Mouse (Mus musculus): ENCODE data around the gene Thada.

DNA sequence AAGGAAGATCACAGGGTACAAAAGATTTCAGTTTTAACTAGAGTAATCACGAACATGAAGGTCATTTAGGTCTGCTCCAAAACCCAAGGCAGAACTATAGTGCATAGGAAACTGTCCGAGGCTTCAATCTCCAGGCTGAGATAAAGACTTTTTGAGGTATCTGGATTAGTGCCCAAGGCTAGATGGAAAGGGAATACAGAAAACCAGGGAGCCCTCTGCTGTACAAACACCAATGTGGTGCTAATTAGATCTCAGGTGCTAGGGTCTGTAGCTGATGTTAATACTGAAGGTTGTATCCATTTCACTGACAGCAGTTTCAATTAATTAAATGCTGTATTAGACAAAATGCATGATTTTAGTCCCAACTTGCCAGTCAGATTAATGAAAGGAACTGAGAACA lies 124.3 kb downstream of the Thada start:
- TF ChIP-seq GATA1 (IDR thresholded peaks at IDR 0.05; ENCODE audit: borderline replicate concordance, low read length): no peak
- TF ChIP-seq FLI1 (IDR thresholded peaks at IDR 0.05; ENCODE audit: low read length): no peak
